Mouse (Mus musculus): Measurements from ENCODE around the gene Gramd1a.
A peak's percentile ranks its signal among the peaks of the same experiment; 100 is the strongest.

The Gramd1a gene

GRCm38 (mm10) chr7:31155296-31156033 is at the start of gene Gramd1a:
TSS of gene Gramd1a (minus strand) at chr7:31155896.
- DNase-seq, result no peak

- DNase-seq, result no peak
Observed at GRCm38 (mm10) chr7:31195591-31196307, 40.1 kb upstream of the Gramd1a start.

GRCm38 (mm10) chr7:31184711-31185110 is 29.0 kb upstream of the Gramd1a start:
- no peak for DNase-seq

- no peak for DNase-seq
Observed at GRCm38 (mm10) chr7:31182863-31183262, 27.2 kb upstream of the Gramd1a start.

GRCm38 (mm10) chr7:31176886-31177763 is 21.4 kb upstream of the Gramd1a start:
- DNase-seq, result peak; percentile 73

GRCm38 (mm10) chr7:31175096-31175495 is 19.4 kb upstream of the Gramd1a start:
- DNase-seq, result no peak

GRCm38 (mm10) chr7:31174466-31174865 is 18.8 kb upstream of the Gramd1a start:
- DNase-seq, result no peak

GRCm38 (mm10) chr7:31172238-31172637 is 16.5 kb upstream of the Gramd1a start:
- no peak for DNase-seq

- DNase-seq, result no peak
Observed at GRCm38 (mm10) chr7:31170520-31170919, 14.8 kb upstream of the Gramd1a start.

- DNase-seq, result no peak
Observed at GRCm38 (mm10) chr7:31168412-31168811, 12.7 kb upstream of the Gramd1a start.

- DNase-seq, result no peak
Observed at GRCm38 (mm10) chr7:31164748-31165147, 9.1 kb upstream of the Gramd1a start.

- no peak for DNase-seq
Observed at GRCm38 (mm10) chr7:31163666-31164577, 8.2 kb upstream of the Gramd1a start.

GRCm38 (mm10) chr7:31162324-31162723 is 6.6 kb upstream of the Gramd1a start:
- DNase-seq, result no peak

GRCm38 (mm10) chr7:31161831-31162230 is 6.1 kb upstream of the Gramd1a start:
- DNase-seq, result no peak

- DNase-seq, result no peak
Observed at GRCm38 (mm10) chr7:31161246-31161645, 5.5 kb upstream of the Gramd1a start.

- no peak for DNase-seq
Observed at GRCm38 (mm10) chr7:31160763-31161162, 5.1 kb upstream of the Gramd1a start.

GRCm38 (mm10) chr7:31156034-31156928 is 585 bp upstream of the Gramd1a start:
- DNase-seq, result no peak

- DNase-seq, result no peak
Observed at GRCm38 (mm10) chr7:31153536-31154320, 2.0 kb downstream of the Gramd1a start.

GRCm38 (mm10) chr7:31151301-31152241 is 4.1 kb downstream of the Gramd1a start:
- peak; percentile 66 for DNase-seq
